Mouse (Mus musculus): ENCODE measurements around the gene Mboat2.
A peak's percentile ranks its signal among the peaks of the same experiment; 100 is the strongest.

Mboat2 gene

DNA sequence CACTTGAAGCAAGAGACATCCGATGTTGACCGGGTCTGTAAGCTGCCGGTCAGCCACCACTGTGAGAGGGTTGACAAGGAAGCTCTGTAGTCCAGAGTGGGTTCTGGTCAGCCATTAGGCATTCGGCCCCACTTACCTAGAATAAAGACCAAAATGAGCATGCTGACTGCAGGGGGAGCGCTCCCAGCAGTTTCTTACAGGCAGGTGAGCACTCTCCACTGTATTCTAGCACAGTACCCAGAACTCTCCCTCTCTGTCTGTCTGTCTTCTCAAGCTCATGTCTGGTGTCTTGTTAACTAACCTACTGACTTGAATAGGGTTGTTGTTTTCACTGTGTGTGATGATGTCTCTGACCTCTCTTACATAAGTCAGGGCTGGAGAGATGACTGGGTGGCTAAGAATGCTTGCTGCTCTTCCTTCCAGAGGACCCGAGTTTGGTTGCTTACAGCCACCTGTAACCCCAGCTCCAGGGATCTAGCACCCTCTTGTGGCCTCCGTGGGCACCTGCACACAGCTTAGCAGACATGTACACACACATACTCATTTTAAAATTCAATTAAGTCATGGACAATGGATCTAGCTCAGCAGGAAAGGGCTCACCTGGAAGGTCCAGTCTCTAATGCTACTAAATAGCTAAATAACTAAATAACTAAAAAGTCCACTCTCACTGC, 119.8 kb downstream of the Mboat2 start:
- DNase-seq (ENCODE audit: low spot score), result no peak

DNA sequence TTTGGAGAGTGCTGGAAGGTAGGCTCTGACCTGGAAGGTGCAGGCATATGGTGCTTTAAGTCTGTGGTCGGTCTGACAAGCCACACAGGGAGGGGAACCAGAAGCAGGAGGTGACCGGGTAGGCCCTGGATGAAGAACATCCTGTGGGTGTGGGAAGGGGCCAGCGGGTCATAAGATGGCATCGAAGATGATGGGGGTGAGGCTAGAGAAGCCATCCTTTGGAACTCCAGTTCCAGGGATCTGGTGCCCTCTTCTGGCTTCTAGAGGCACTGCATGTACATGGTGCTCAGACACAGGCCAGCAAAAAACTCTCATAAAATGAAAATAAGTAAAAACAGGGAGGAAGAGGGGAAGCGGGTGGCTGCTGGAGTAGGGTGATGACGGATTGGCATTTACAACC, 121.5 kb downstream of the Mboat2 start:
- DNase-seq (ENCODE audit: low spot score), result peak; percentile 28

DNA sequence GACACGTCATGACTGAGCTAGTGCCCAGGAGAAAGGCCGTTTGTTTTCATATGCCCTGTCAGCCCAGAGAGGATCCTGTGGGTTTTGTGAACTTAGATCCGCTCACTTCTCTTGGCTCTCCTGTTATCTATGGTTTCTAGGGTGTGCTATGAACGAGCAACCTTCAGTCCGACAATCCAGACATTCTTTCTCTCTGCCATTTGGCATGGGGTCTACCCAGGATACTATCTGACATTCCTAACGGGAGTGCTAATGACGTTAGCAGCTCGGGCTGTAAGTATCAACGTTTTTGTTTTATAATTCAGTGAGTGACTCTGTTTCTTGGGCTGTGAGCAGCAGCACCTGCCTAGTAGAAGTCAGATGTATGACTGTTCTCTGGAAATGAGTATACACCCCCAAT, 124.5 kb downstream of the Mboat2 start:
- no peak for DNase-seq (ENCODE audit: low spot score)

DNA sequence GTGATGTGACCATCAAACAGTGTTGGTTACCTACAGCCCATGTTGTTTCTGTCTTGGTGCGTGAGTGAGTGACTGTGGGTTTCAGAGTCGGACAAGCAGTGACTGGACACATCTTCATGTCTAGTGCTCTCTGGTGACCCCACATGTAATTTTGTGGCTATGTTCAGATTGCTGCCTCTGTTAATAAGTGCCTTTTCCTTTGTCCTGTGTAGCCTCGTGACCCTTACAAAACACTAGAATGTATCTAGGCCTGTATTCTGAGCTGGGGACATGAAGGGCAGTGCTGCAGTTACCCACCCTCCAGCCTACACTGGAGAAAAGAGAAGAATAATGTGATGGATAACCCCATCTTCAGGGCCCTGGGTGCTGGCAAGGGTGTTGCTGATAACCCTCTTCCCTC, 127.8 kb downstream of the Mboat2 start:
- no peak for DNase-seq (ENCODE audit: low spot score)

DNA sequence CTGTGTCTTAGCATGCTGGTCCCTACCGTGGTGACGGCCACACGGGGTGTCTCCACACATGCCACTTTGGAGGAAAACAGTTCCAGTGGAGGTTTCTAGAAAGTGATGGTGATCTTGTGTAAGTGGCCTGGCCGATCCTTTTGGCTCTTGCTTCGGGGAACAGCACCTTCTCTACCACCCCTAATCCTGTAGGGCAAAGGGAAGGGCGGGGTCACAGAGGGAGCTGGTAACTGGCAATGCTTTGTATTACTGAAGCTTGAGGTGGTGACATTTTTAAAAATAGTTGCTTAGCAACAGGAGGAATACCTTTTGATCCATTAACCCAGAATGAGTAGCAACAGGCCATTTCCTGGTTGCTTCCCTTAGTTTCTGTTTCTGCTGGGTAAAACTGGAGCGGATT, 131.1 kb downstream of the Mboat2 start:
- DNase-seq (ENCODE audit: low spot score), result no peak

DNA sequence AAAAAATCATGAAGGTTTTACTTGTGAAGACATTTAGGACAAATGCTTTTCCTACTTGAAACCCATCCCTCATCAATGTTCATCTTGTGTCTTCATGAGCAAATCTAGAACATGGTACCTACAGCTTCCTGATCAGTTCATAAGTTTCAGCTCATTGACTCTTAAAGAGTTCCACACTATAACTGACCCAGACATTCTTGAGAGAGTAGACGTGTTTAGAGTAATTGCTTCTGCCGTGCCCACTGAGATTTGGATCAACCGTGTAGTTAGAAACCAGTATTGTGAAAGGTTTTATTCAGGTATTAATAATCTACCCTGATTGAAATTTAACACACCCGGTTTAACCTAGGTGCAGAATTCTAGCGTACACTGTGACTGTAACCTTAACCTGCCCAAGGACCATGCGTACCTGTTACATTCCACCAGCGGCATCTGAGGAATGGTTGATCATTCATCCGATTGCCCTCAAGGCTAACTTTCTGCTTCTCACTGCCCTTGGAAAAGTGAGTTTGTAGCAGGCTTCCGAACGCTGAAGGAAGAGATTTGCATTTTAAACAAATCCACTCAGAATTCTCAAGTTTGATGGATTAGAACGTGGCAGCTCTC, 131.8 kb downstream of the Mboat2 start:
- no peak for DNase-seq (ENCODE audit: low spot score)

DNA sequence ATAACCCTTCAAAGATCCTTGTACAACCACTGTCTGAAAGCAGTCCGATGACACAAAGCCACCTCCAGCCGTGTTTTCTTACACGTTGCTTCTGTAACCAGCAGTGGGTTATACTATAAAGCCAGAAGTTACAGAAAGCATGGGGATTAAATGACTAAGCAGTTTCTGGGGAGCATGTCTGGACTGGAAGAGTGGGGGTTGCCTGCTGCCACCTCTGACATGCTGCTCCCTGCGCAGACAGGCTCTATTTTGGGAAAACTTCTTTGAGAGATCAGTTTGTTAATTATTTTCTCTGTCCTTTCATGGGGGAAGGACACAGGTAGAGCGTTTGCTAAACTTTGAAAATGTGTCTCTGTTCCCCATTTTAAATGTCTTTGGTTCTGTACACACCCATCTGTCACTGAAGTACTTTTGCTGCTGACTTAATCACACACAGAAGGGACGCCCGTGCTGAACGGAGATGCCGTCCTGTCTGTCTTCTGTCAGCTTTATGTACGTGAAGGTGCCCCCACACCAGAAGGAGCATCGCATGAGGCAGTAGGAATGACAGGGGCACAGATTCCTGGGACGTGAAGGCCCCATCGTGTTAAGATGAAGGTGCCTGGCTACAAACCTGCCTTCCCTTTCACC, 132.8 kb downstream of the Mboat2 start:
- DNase-seq (ENCODE audit: low spot score), result no peak

DNA sequence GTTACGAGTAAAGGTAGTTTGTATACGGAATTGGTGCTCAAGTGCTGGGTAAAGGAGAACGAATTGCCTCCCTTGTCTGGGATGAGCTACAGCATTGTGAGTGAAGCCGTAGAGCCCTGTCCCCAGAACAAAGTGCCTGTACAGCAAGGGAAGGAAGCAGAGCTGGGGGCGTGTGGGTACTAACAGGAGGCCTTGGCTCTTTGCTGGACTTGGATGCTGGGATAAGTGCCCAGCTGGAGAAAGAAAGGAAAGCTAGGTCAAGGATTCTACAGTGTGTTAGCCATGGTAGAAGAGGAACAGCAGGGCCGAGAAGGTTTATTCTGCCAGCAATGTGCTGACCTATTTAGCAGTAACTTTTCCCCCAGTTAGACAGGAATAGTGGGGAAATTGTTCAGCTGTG, 134.7 kb downstream of the Mboat2 start:
- no peak for DNase-seq (ENCODE audit: low spot score)

DNA sequence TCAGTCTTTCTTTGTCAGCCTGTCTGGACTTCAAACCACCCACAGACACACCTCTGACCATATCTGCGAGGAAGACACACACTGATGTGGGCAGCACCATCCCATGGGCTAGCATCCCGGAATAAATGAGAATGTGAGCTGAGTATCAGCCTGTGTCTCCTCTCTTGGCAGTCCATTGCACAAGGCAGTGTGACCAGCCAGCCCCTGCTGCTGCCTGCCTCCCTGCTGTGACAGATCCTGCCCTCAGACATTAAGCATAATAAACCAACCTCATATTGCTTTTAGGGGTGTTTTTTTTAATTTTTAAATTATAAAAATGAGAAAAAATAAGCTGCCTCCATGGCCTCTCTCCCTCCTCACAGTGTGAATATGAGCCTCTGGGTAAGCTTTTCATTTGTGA, 135.4 kb downstream of the Mboat2 start:
- no peak for DNase-seq (ENCODE audit: low spot score)

DNA sequence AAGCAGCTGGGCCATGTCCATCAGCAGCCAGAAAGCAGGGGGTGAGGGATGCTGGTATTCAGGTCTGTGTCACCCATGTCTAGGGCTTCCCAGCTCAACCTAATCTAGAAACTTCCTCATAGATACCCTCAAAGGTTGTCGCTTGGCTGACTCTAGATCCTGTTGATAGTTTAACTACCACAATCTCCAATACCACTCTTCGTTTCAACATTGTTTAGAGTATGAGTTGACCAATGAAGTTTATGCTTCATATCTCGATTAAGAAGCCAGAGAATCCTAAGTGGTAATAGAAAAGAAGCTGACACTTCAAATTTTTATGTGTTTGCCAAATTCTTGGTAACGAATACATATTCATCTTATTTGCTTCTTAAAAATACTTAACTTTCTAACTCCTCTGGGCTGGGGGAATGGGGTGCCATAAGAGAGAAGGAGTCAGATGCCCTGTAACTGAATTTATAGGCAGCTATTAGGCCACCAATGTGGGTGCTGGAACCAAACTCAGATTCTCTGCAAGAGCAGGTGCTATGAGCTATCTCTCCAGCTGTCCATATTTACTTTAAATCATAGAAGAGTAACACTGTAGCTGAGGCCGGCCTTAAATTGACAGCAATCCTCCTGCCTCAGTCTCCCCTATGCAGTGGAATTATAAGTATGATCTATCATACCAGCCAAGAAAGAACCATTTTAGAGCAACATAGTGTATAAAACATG, 141.0 kb downstream of the Mboat2 start:
- DNase-seq (ENCODE audit: low spot score), result no peak

DNA sequence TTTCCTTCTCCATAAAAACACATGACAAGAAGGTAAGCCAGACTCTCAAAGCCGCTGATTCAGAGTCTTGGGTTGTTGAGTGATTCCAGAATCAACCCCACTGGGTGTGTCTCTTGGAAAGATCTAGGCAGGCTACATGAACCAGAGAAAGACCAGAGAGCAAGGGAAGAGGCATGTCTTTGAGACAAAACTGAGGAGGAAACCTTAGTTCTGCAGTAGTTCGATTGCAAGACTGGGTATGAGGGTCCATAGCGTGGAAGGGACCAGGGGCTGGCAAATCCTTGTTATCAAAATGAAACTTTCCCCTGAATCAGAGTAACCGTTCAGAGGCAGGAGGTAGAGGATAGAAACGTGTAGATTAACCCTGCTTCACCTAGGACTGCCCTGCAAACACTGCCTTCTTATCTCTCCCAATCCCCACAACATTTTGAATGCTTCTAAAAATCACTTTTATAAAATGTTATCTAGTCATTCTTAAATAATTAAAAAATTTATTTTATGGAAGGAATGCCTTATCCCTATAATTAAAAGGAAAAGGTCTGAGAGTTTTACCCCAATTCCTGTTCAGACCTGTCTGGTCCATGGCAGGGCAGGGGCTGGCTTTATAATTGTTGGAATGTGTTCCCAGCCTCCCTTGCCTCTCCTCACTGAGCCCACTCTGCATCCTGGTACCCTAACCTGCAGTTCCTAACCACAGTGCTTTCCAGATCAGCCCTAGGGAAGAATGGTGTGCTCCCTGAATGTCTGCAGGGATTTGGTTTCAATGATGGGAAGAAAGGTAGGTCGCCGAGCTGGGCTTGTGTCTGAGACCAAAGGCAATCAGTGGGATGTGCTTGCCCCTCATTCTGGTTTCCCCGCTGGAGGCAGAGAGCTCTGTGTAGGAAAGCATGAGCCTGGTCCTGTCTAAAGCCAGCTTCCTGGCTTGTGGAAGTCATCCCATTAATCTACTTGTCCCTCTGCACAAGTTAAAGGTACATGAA, 142.0 kb downstream of the Mboat2 start:
- DNase-seq (ENCODE audit: low spot score), result no peak

DNA sequence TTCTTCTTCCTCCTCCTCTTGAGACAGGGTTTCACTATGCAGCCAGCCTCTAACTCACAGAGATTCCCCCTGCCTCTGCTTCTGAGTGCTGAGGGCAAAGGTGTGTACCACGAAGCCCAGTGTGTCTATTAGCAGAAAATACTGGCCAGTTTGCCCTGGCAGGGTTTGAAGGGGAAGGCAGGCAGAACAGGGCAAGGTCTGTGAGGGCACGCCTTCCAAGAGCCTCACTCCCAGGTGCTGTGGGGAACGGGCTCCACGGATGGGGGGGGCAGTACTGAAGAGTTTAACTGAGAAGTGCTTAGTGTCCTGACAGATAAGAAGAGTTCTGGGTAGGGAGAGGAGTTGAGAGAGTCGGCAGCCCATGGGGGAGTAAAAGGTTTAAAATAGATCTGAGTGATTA, 142.9 kb downstream of the Mboat2 start:
- DNase-seq (ENCODE audit: low spot score), result no peak

DNA sequence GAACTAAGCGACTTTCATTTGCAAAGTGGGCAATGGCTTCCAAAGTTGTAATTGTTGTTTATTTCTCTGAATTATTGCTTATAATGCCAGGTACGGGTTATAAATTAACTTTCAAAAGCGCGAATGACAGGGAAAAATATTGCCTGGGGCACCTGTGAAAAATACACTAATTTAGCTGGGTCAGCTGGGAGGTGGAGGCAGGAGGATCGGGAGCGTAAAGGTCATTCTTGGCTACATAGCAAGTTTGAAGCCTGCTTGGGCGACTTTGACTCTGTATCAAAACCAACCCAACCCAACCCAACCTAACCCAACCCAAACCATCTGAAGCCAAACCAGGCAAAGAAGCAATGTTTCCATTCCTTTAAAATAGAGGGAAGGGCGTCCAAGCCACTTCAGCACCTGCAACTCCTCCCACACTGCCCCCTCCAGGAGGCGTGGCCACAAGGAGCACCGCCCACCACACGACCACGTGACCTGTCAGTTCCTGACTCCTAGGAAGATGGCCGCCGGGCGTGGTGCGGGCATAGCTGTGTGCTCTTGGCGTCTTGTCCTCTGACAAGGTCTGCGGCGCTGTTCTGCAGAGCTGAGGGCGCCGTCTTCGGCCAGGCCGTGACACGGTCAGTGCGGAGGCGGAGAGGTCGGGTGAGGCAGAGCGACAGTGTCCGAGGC, 143.9 kb downstream of the Mboat2 start, which contains the start of gene Kidins220:
Kidins220 (plus strand) TSS at position 480 of the 669 bp plus-strand sequence.
- DNase-seq (ENCODE audit: low spot score), result peak; percentile 93

DNA sequence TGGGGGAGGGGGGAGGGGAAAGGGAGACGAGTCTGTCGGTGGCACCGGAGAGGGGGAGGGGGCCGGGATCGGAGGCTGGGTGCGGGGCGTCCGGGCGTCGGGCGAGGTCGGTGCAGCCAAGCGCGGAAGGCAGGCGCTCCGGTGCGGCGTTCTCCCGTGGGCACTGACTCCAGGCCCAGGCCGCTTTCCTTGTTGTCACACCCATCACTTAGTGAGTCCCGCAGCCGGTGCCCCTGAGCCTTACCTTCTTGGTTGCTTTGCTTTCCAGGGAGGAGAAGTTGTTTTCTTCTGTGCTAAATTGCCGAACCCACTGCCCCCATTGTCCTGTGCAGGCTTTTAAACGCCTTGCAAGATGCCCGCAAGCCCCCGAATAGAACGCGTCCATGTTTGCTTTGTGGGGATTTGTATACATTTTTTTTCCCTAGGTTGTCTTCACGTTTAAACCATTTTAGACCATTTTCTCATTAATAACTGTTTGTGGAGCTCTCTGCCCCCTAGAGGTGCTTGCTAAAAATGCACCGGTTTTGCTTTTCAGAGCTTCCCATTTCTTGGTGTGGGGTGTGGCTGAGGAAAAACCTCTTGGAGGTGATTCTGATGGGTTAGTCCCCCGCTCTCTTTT, 144.5 kb downstream of the Mboat2 start:
- peak; percentile 58 for DNase-seq (ENCODE audit: low spot score)

DNA sequence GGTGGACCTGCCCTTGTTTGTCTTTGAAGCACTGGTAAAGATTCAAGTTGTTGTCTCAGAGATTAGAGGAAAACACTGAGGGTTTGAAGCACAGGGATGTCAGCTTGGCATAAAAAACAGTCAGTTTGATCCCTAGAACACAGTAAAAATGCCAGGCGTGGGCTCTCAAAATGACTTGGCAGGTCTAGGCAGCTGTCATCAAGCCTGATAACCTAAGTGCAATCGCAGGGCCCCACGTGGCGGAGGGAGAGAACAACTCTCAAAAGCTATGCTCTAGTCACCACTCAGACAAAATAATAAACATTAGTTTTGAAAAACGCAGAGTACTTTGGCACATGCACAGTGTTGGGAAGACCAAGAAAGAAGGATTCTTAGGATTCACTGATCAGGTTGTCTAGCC, 154.5 kb downstream of the Mboat2 start:
- no peak for DNase-seq (ENCODE audit: low spot score)

DNA sequence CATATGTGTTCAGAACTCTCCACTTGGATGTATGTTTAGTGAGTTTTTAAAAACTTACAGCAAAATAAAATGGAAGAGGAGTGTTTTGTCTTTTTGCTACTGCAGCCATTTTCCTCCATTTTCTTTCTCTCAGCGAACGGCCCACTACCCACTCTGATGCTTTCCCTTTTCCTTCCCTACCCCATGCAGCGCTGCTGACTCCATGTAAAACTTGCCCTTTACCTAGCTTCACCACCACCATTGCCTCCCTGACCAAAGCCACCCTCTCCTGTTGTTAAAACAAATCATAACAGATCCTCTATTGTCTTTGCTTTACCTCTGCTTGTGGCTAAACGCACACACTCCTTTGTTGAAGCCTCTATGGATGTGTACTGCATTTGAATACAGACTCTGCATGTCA, 164.7 kb downstream of the Mboat2 start:
- DNase-seq (ENCODE audit: low spot score), result no peak

DNA sequence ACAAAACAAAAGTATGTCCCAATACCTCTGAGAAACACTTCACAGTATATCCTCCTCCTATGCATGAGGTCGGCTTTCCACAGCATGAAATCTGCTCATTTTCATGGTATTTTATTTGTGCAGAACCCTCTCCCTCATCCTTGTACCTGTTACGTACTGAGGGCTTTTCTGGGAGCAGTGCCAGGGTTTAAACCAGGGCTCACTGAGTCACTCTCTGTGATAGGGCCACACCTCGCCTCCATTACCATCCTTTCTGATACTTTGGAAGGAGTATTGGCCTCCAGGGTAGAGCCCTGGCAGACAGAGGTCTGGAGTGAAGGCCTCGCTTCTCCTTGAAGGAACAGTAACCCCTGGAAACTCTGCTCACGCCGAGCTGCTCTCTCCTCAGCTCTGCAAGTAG, 174.7 kb downstream of the Mboat2 start:
- no peak for DNase-seq (ENCODE audit: low spot score)

DNA sequence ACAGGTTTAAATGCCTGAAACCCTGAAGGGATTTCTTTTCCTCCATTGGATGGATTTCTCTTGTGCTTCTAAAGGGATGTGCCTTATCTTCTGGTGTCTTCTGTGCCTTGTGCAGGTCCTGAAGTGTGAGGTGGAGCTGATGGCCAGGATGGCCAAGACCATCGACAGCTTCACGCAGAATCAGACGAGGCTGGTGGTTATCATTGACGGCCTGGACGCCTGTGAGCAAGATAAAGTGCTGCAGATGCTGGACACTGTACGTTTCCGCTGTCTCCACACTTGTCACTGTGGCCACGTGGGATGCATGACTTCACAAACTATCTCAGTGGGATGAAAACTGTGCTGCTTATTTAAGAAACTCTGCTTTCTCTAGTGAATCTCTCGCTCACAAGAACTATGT, 179.3 kb downstream of the Mboat2 start:
- no peak for DNase-seq (ENCODE audit: low spot score)

DNA sequence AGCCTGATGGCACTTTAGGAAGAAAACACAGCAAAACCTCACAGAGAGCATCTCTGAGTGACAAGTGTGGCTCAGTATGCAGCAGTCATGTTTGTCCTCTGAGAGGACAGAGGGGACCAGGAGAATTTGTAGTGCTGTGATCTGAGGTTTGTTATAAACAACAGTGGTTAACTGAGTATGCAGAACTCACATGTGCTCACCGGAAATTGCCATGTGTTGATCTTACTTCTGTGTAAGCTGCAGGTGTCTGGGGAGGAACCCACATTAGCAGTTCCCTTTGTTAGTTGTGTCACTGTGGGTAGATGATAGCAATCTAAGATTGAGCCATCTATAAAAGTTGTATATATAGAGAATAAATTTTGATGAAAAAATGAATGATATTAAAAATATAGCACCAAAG, 179.7 kb downstream of the Mboat2 start:
- DNase-seq (ENCODE audit: low spot score), result peak; percentile 71

DNA sequence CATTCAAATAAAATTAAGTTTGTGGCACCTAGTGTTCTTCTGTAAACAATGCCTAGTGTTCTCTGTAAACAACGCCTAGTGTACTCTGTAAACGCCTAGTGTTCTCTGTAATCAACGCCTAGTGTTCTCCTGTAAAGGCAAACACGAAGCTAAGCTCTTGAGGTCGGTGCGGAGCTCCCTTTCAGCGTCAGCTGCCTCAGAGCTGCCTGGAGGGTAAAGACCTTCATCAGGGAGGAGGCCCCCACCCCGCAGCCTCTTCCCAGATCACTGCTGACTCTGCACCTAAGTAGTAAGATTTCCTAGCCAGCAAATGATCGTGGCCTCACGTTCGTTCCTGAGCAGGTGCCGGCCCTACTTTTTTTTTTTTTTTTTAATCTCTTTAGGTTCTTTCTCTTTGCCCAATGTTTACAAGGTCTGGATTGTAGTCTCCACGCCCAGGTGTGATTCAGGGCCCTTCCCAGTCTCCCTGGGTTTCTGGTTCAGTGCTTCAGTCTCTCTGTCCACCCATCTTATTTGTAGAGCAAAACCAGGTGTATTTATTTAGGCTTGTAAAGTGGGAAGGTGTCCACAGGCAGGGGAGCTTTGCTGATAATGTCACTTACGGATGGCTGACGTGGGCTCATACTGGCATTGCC, 181.2 kb downstream of the Mboat2 start:
- DNase-seq (ENCODE audit: low spot score), result no peak
